Mouse (Mus musculus) fibroblast of lung, adult 2 months (primary cell): ENCODE results near the gene Krtap9-3.

ENCODE experiments used
- DNase-seq: peaks from one replicate; pipeline ENCODE4 v3.0.0-alpha.2; 2011; ENCODE audit warnings: low read depth

Gene Krtap9-3

GRCm38 (mm10) chr11:99566530-99566929 lies 31.4 kb downstream of the Krtap9-3 start, which contains the start of gene Krtap3-1:
Krtap3-1 (minus strand) TSS chr11:99566630.
- no peak for DNase-seq

- DNase-seq = no peak
Measured at GRCm38 (mm10) chr11:99562580-99562979, 35.3 kb downstream of the Krtap9-3 start.

- DNase-seq = no peak
Measured at GRCm38 (mm10) chr11:99559366-99559765, 38.5 kb downstream of the Krtap9-3 start, which contains the start of gene Gm11939. Gm11939 (minus strand) TSS chr11:99559466.

- no peak for DNase-seq
Measured at GRCm38 (mm10) chr11:99557976-99558745, 39.7 kb downstream of the Krtap9-3 start.

- no peak for DNase-seq
Measured at GRCm38 (mm10) chr11:99556753-99557152, 41.2 kb downstream of the Krtap9-3 start, which contains the start of gene Krtap3-2. Krtap3-2 (minus strand) TSS chr11:99556853.

GRCm38 (mm10) chr11:99556195-99556594 lies 41.7 kb downstream of the Krtap9-3 start:
- no peak for DNase-seq

GRCm38 (mm10) chr11:99550765-99551164 lies 47.1 kb downstream of the Krtap9-3 start, which contains the start of gene Krtap3-3:
Krtap3-3 (minus strand) TSS chr11:99550865.
- DNase-seq = no peak

- DNase-seq = no peak
Measured at GRCm38 (mm10) chr11:99547892-99548291, 50.0 kb downstream of the Krtap9-3 start.
